Mouse (Mus musculus) CD4-positive, CD25-positive, alpha-beta regulatory T cell, adult 2 months (primary cell): Measurements from ENCODE around the gene Gm42906.

Experiments
- DNase-seq: peaks from one replicate; pipeline ENCODE4 v3.0.0-alpha.2; 2012; ENCODE audit warnings: low read depth, low spot score

The Gm42906 gene

GRCm38 (mm10) chr5:151110461-151110908, 317.5 kb downstream of the Gm42906 start:
- no peak for DNase-seq

GRCm38 (mm10) chr5:151109822-151110221, 318.1 kb downstream of the Gm42906 start:
- no peak for DNase-seq

- DNase-seq = no peak
Observed at GRCm38 (mm10) chr5:151108955-151109354, 319.0 kb downstream of the Gm42906 start.

GRCm38 (mm10) chr5:151108291-151108897, 319.6 kb downstream of the Gm42906 start:
- DNase-seq = no peak

GRCm38 (mm10) chr5:151106841-151107240, 321.1 kb downstream of the Gm42906 start:
- no peak for DNase-seq

GRCm38 (mm10) chr5:151105054-151105971, 322.6 kb downstream of the Gm42906 start:
- DNase-seq = no peak

- DNase-seq = no peak
Observed at GRCm38 (mm10) chr5:151104354-151105053, 323.5 kb downstream of the Gm42906 start.

- no peak for DNase-seq
Observed at GRCm38 (mm10) chr5:151103284-151103683, 324.7 kb downstream of the Gm42906 start.

GRCm38 (mm10) chr5:151102262-151102661, 325.7 kb downstream of the Gm42906 start:
- DNase-seq = peak; percentile 6

- no peak for DNase-seq
Observed at GRCm38 (mm10) chr5:151096012-151096411, 332.0 kb downstream of the Gm42906 start.

- no peak for DNase-seq
Observed at GRCm38 (mm10) chr5:151092886-151093665, 334.9 kb downstream of the Gm42906 start.

GRCm38 (mm10) chr5:151090996-151091395, 337.0 kb downstream of the Gm42906 start:
- DNase-seq = no peak

GRCm38 (mm10) chr5:151089201-151089600, 338.8 kb downstream of the Gm42906 start:
- no peak for DNase-seq

GRCm38 (mm10) chr5:151086425-151087202, 341.3 kb downstream of the Gm42906 start:
- DNase-seq = no peak

- no peak for DNase-seq
Observed at GRCm38 (mm10) chr5:151085749-151086148, 342.2 kb downstream of the Gm42906 start.

- DNase-seq = no peak
Observed at GRCm38 (mm10) chr5:151080276-151080675, 347.7 kb downstream of the Gm42906 start.

GRCm38 (mm10) chr5:151077953-151078352, 350.0 kb downstream of the Gm42906 start:
- DNase-seq = no peak

- no peak for DNase-seq
Observed at GRCm38 (mm10) chr5:151076917-151077316, 351.0 kb downstream of the Gm42906 start.

GRCm38 (mm10) chr5:151074282-151074681, 353.7 kb downstream of the Gm42906 start:
- no peak for DNase-seq

- DNase-seq = no peak
Observed at GRCm38 (mm10) chr5:151071430-151071829, 356.5 kb downstream of the Gm42906 start.

GRCm38 (mm10) chr5:151070896-151071295, 357.1 kb downstream of the Gm42906 start:
- no peak for DNase-seq
